Mouse (Mus musculus): ENCODE data around the gene Srgn. TPM values are rescaled to one million over a fixed set of nuclear protein-coding genes. Genes with fewer than 3 reads are reported as not detected.

The Srgn gene
- polyA plus RNA-seq (2012; fragmentation: generic; extraction: Trizol), result under 1 TPM in 1 of 2 experiments, not detected in 1; 0.46 TPM

GRCm38 (mm10) chr10:62527351-62527750, at the start of gene Srgn:
Gene Srgn, minus strand, starts transcription at chr10:62527451.

GRCm38 (mm10) chr10:62486618-62487415, 40.4 kb downstream of the Srgn start, which contains the start of gene Vps26a:
Gene Vps26a, minus strand, starts transcription at chr10:62486805.

GRCm38 (mm10) chr10:62449364-62450279, 77.6 kb downstream of the Srgn start, which contains the start of the genes 4930507D05Rik and Supv3l1:
Gene 4930507D05Rik, plus strand, starts transcription at chr10:62449489.
Gene Supv3l1, minus strand, starts transcription at chr10:62449738.

Other genes starting within 250 kb of the Srgn start
- gene Hk1, start 147.5 kb downstream of the Srgn start, polyA plus RNA-seq (2012; fragmentation: generic; extraction: Trizol), result 100 to 1,000 TPM in 1 of 2 experiments, 10 to 100 TPM in 1; 73.6 to 115 TPM
- gene Hkdc1, start 105.0 kb downstream of the Srgn start, polyA plus RNA-seq (2012; fragmentation: generic; extraction: Trizol), result under 1 TPM in 1 of 2 experiments, not detected in 1; 0.21 TPM
- gene 4930507D05Rik, start 78.0 kb downstream of the Srgn start, polyA plus RNA-seq (2012; fragmentation: generic; extraction: Trizol), result under 1 TPM; 0.15 to 0.20 TPM
- 10 to 100 TPM; 25.6 to 26.5 TPM for gene Supv3l1, start 77.7 kb downstream of the Srgn start, polyA plus RNA-seq (2012; fragmentation: generic; extraction: Trizol)
- 10 to 100 TPM in 1 of 2 experiments, 1 to 10 TPM in 1; 2.9 to 21.0 TPM for gene Vps26a, start 40.6 kb downstream of the Srgn start, polyA plus RNA-seq (2012; fragmentation: generic; extraction: Trizol)
- gene Kif1bp, start 51.0 kb upstream of the Srgn start, polyA plus RNA-seq (2012; fragmentation: generic; extraction: Trizol), result 10 to 100 TPM; 10.4 to 47.4 TPM
- gene Ddx21, start 74.8 kb upstream of the Srgn start, polyA plus RNA-seq (2012; fragmentation: generic; extraction: Trizol), result 10 to 100 TPM in 1 of 2 experiments, 1 to 10 TPM in 1; 9.7 to 11.3 TPM
- gene Ddx50, start 123.8 kb upstream of the Srgn start, polyA plus RNA-seq (2012; fragmentation: generic; extraction: Trizol), result 10 to 100 TPM in 1 of 2 experiments, 1 to 10 TPM in 1; 3.1 to 29.8 TPM
- under 1 TPM; 0.01 to 0.02 TPM for gene Stox1, start 198.7 kb upstream of the Srgn start, polyA plus RNA-seq (2012; fragmentation: generic; extraction: Trizol)

Data from C3H10T1/2 (cell line).